Mouse (Mus musculus) thymus, adult 2 months (tissue): ENCODE data around the gene Gkn3. TPM values are rescaled to one million over a fixed set of nuclear protein-coding genes. Genes with fewer than 3 reads are reported as not detected.

Source experiments
- DNase-seq: peaks from one replicate; pipeline ENCODE4 v3.0.0; 2021
- H3K27ac ChIP-seq: fragments of 200-500 bp; 2 replicates; pipeline ENCODE4 v1.5.1; 2012; ENCODE audit warnings: low read length, control low read depth; ENCODE audit not compliant: control insufficient read depth, insufficient read depth
- H3K27me3 ChIP-seq: fragments of 200-500 bp; 2 replicates; pipeline ENCODE4 v1.6.1; 2012; ENCODE audit warnings: mild to moderate bottlenecking, low read length, moderate library complexity, mixed read lengths; ENCODE audit not compliant: control insufficient read depth, insufficient read depth
- H3K36me3 ChIP-seq: fragments of 200-500 bp; 2 replicates; pipeline ENCODE4 v1.6.1; 2012; ENCODE audit warnings: mild to moderate bottlenecking, low read length, moderate library complexity; ENCODE audit not compliant: control insufficient read depth, insufficient read depth
- H3K4me1 ChIP-seq: fragments of 200-500 bp; replicated peaks from 2 replicates; pipeline ENCODE4 v1.6.1; 2012; ENCODE audit warnings: low read length; ENCODE audit not compliant: control insufficient read depth, insufficient read depth
- H3K4me3 ChIP-seq: fragments of 200-500 bp; 2 replicates; pipeline ENCODE4 v1.5.1; 2012; ENCODE audit warnings: mild to moderate bottlenecking, low read length, control low read depth, moderate library complexity; ENCODE audit not compliant: control insufficient read depth, insufficient read depth
- CTCF ChIP-seq: fragments of 200-500 bp; IDR thresholded peaks from 2 replicates; pipeline ENCODE4 v1.5.1; 2012; ENCODE audit warnings: mild to moderate bottlenecking, control low read depth, low read length, moderate library complexity, borderline replicate concordance; ENCODE audit not compliant: control insufficient read depth, poor library complexity, insufficient read depth; ENCODE audit errors: extremely low read depth
- POLR2A ChIP-seq: fragments of 200-500 bp; IDR thresholded peaks from 2 replicates; pipeline ENCODE4 v1.6.1; 2012; ENCODE audit warnings: mild to moderate bottlenecking, low read length, control low read depth, moderate library complexity; ENCODE audit not compliant: control insufficient read depth, poor library complexity, insufficient read depth; ENCODE audit errors: extremely low read depth
- WGBS: fragments of 180-500 bp; shearing (Covaris S2); methylation state at CpG from one replicate; pipeline ENCODE4 v1.1.7; 2018; 5-methylcytosine and 5-hydroxymethylcytosine counted together
- polyA plus RNA-seq: library from polyadenylated mRNA; depleted of rRNA; stranded (reverse); fragments of >200 nt; gene quantifications from 2 replicates; pipeline ENCODE4 v1.2.3, GENCODE M21; 2012; rRNA removed

Gene Gkn3
- 0.69 and 0.96 TPM in 2 replicates for polyA plus RNA-seq

DNA sequence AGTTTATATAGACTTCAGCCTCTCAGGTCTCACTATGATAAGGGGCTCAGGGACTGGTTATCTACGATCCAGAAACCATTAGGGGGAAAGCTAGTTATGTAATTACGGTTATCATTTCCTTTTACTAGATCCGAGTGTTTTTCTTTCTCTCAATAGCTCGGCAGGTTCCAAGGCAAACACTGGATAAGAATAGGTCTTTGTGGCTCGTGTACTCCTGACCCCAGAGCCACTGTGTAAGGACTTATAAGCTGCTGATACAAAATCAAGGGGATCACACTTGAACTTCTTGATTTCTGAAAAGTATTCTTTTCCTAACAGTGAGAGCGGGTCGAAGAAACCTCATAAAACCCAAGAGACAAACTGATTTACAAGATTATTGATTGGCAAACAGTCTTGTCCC, at the start of gene Gkn3:
Gene Gkn3, minus strand, starts transcription at position 59 of the 400 bp plus-strand sequence.
- Histone ChIP-seq H3K4me1 (peaks cover 1% of the 10 kb centered on the region; the same call in 1 of the 2 replicates), H3K4me3 (no peak within 1 kb of the TSS), H3K27me3 (no peaks in the 10 kb centered on the region), H3K36me3 (no peaks in the 10 kb centered on the region), H3K27ac (no peak within 1 kb of the TSS)
- WGBS = 77% methylated on average over 7 of the region's 7 CpGs
- TF ChIP-seq CTCF = no peak
- TF ChIP-seq POLR2A = no peak
- no peak for DNase-seq

DNA sequence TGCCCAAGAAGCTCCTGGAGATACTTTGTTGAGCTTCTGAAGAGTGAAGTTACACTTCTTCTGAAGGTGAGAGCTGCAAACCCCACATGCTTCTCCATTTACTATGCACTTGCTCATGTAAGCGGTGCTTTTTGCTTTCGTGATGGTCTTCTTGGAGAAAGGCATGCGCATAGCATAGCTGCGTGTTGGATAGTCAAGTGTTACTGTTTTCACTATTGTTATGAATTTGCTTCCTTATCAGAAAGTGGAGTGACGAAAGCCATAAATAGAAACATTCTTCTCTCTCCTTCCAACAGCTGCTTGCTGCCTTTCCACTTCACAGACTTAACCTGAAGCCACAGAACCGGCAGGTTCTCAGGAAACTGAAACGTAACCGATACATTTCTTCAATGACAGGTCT, 48.0 kb upstream of the Gkn3 start:
- TF ChIP-seq CTCF (no peak), POLR2A (no peak)
- 12% methylated on average over 8 of the region's 8 CpGs for WGBS
- Histone ChIP-seq H3K27me3 (no peaks in the 10 kb centered on the region), H3K4me3 (no peak overlapping the region), H3K36me3 (no peaks in the 10 kb centered on the region), H3K27ac (no peak overlapping the region), H3K4me1 (no peaks in the 10 kb centered on the region)
- DNase-seq = no peak

DNA sequence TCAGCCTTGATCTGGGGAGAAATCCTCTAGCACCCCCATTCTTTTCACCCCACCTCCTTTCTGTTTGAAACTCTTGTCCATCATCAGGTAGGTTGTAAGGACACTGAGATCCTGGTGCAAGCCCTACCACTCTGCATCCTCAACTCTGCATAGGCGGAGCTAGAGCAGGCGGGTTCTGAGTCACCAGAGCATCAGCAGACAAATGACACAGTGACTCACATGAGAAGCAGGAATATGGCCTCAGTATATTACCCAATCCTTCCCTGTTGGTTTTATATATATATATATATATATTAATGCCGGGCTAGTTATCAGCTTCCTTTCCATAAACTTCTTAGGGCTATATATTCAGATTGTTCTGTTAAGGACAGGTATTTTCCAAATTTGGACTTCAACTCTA, 47.1 kb upstream of the Gkn3 start:
- 87% methylated on average over 3 of the region's 3 CpGs for WGBS
- Histone ChIP-seq H3K27ac (no peak overlapping the region), H3K4me1 (no peaks in the 10 kb centered on the region), H3K36me3 (no peaks in the 10 kb centered on the region), H3K4me3 (no peak overlapping the region), H3K27me3 (no peaks in the 10 kb centered on the region)
- TF ChIP-seq CTCF (no peak), POLR2A (no peak)
- no peak for DNase-seq

DNA sequence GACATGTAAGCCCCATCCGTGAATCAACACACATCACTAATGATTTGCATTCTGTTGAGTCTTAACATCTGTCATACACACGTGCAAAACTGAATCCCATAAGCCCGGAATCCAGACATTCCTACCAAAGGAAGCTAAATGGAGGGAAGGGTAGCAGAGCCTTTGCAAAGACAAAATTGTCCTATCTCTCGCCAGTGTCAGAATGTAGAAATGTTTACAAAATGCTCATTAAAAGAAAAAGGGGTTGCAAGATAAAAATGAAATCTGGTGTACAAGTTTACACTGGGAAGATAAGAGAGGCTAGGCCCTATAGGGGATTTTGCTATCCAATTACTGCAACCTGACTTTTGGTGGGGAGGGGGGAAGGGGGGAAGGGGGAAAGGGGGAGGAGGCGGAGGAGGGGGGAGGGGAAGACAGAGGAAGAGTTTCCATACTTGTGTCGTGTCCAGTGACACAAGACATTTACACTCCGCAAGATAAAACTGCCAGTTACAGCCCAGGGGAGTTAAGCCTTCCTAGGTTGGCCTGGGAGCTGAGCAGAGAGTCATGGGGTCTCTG, 39.8 kb upstream of the Gkn3 start, which contains the start of gene Bmp10:
Gene Bmp10, plus strand, starts transcription at position 508 of the 558 bp plus-strand sequence.
- Histone ChIP-seq H3K4me3 (no peak within 1 kb of the TSS), H3K27me3 (no peaks in the 10 kb centered on the region), H3K4me1 (no peaks in the 10 kb centered on the region), H3K27ac (no peak within 1 kb of the TSS), H3K36me3 (no peaks in the 10 kb centered on the region)
- TF ChIP-seq POLR2A (no peak), CTCF (no peak)
- 92% methylated on average over 7 of the region's 7 CpGs for WGBS
- DNase-seq = no peak

DNA sequence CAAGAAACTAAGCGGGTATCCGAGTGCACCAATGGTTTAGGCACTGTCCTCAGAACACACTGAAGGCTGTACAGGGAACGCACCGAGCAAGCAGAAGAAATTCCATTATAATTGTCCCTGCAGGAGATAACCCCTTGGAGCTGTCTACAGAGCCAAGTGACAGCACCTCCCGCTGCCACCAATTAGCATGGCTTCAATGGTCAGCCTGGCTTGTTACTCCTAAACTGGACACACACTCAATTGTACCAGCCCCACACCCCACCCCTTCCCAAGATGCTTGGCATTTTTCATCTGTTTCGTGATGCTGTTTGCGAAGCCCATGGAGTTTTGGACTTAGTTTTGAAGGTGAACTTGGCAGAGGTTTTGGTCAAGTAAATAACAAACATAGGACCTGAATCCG, 38.9 kb upstream of the Gkn3 start:
- TF ChIP-seq CTCF (no peak), POLR2A (no peak)
- H3K27me3 ChIP-seq = no peaks in the 10 kb centered on the region
- no peak overlapping the region for H3K27ac ChIP-seq
- H3K4me3 ChIP-seq = no peak overlapping the region
- WGBS = 92% methylated on average over 8 of the region's 8 CpGs
- no peak for DNase-seq
- H3K36me3 ChIP-seq = no peaks in the 10 kb centered on the region
- H3K4me1 ChIP-seq = no peaks in the 10 kb centered on the region

DNA sequence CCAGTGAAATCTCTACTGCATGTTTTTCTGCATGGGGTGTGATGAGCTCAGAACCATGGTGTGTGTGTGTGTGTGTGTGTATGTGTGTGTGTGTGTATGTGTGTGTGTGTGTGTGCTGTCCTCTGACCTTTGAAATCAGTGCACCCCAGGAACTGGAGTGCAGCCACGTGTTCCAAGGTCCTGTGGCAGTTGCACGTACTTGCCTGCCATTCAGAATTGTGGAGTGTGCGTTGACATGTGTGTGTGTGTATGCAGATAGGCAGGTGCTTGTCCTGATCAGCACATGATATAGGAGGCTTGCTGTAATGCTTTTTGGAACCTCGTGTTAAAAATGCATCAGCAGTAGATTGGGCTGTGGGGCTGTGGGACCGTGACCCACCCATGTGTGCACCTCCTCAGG, 38.2 kb upstream of the Gkn3 start:
- H3K36me3 ChIP-seq = no peaks in the 10 kb centered on the region
- no peaks in the 10 kb centered on the region for H3K4me1 ChIP-seq
- DNase-seq = no peak
- TF ChIP-seq POLR2A (no peak), CTCF (no peak)
- H3K27me3 ChIP-seq = no peaks in the 10 kb centered on the region
- 88% methylated on average over 5 of the region's 5 CpGs for WGBS
- no peak overlapping the region for H3K27ac ChIP-seq
- no peak overlapping the region for H3K4me3 ChIP-seq
